Mouse (Mus musculus): ENCODE data around the gene Cyp27b1.
A peak's percentile ranks its signal among the peaks of the same experiment; 100 is the strongest.

DNA sequence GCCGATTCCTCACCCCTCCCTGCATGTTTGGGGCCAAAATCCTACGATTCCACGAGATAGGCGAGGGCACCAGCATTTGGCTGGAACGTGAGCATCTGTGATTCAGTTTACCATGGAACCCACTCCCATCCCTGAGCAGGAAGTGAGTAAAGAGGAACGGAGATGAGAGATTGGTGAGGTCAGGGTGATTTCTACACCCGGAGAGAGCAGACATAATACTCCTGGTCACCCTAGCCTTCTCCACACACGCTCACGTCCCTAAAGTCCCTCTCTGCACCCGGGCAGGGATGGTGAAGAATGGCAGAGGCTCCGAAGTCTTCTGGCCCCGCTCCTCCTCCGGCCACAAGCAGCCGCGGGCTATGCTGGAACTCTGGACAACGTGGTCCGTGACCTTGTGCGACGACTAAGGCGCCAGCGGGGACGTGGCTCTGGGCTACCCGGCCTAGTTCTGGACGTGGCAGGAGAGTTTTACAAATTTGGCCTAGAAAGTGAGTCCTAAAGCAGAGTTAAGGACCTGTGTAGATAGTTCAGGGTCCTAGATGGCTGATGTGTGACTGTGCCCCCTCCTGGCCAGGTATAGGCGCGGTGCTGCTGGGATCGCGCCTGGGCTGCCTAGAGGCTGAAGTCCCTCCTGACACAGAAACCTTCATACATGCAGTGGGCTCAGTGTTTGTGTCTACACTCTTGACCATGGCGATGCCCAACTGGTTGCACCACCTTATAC lies 1.5 kb downstream of the Cyp27b1 start:
- peak; percentile 18 for TF ChIP-seq CTCF (conservative IDR thresholded peaks at IDR 0.05; ENCODE audit: low read length)
- TF ChIP-seq POU5F1 (IDR thresholded peaks at IDR 0.05; ENCODE audit: borderline replicate concordance, low read length) = no peak
- TF ChIP-seq NANOG (IDR thresholded peaks at IDR 0.05; ENCODE audit: borderline replicate concordance, low read length) = no peak

Measured in E14TG2a.4 (cell line).